In genomic region chr16:51989259-51989658, GRCm38 (mm10) we compare ENCODE assay signal across 21 mouse cellular contexts. TPM values are rescaled to one million over a fixed set of nuclear protein-coding genes. Genes with fewer than 3 reads are reported as not detected.
DNase-seq lines count a peak whose midpoint lies in the region; ATAC-seq and TF ChIP-seq lines count a peak whose summit lies in the region.
"Had no signal": no experiment of that assay in that cellular context is flagged by ENCODE, and none has a peak within 500 bp of the region (broad histone marks: within the 10 kb centered on the region; RNA-seq: fewer than 3 reads in every experiment).

No protein-coding gene starts in this region.

- H3K4me2 ChIP-seq in hindbrain, embryonic 12.5 days (replicated peaks) = no peak overlapping the region
- H3K4me2 ChIP-seq in hindbrain, postnatal 0 days (ENCODE audit: low read depth, low read length) = no peak overlapping the region
- H3K4me2 ChIP-seq: hindbrain, embryonic 15.5 days; midbrain, embryonic 13.5 days had no signal

- H3K4me1 ChIP-seq in hindbrain, embryonic 12.5 days = no peaks in the 10 kb centered on the region
- no peaks in the 10 kb centered on the region for H3K4me1 ChIP-seq in hindbrain, postnatal 0 days (ENCODE audit: insufficient read depth, low read length)
- H3K4me1 ChIP-seq: hindbrain, embryonic 15.5 days; midbrain, embryonic 13.5 days had no signal

- no peak overlapping the region for H3K4me3 ChIP-seq in hindbrain, embryonic 12.5 days
- no peak overlapping the region for H3K4me3 ChIP-seq in hindbrain, postnatal 0 days (ENCODE audit: low read length)
- H3K4me3 ChIP-seq: erythroblast, embryonic 14.5 days; hindbrain, embryonic 15.5 days; midbrain, embryonic 13.5 days had no signal

- 77% methylated on average over 3 of the region's 3 CpGs for WGBS in hindbrain, embryonic 12.5 days
- WGBS in hindbrain, postnatal 0 days = 79% methylated on average over 3 of the region's 3 CpGs

- DNase-seq in embryo, embryonic 11 days = peak; percentile 25
- DNase-seq in embryo, embryonic 10.5 days (ENCODE audit: low spot score) = no peak
- peak; percentile 50 for DNase-seq in thymus, postnatal 0 days (ENCODE audit: low spot score)
- no peak for DNase-seq in thymus, adult 18-20 months
- peak; percentile 32 for DNase-seq in kidney, postnatal 14 days
- DNase-seq in hindbrain, postnatal 0 days (ENCODE audit: low spot score) = no peak
- no peak for DNase-seq in gastrocnemius, postnatal 14 days
- DNase-seq: adrenal gland, postnatal 14 days; cerebellum, adult 9-10 months; forebrain, postnatal 0 days; gastrocnemius, postnatal 10 days; heart, postnatal 10 days; layer of hippocampus, postnatal 36 days; left cerebral cortex, postnatal 4 days; lung, adult 18-20 months; right cerebral cortex, postnatal 14 days had no signal

- H3K27ac ChIP-seq in hindbrain, embryonic 12.5 days = no peak overlapping the region
- H3K27ac ChIP-seq in hindbrain, postnatal 0 days = no peak overlapping the region
- H3K27ac ChIP-seq: hindbrain, embryonic 15.5 days; macrophage; midbrain, embryonic 13.5 days had no signal

- TF ChIP-seq CTCF in hindbrain, postnatal 0 days (IDR thresholded peaks at IDR 0.05; ENCODE audit: low read depth) = no peak

- H3K36me3 ChIP-seq in hindbrain, embryonic 12.5 days = no peaks in the 10 kb centered on the region
- no peaks in the 10 kb centered on the region for H3K36me3 ChIP-seq in hindbrain, postnatal 0 days (ENCODE audit: insufficient read depth, low read length)
- H3K36me3 ChIP-seq: hindbrain, embryonic 15.5 days; midbrain, embryonic 13.5 days had no signal

- intact Hi-C loops in gastrocnemius, postnatal 14 days (cut with DNase I; ENCODE audit: low total_unique reads) = no loop called here

- no peaks in the 10 kb centered on the region for H3K9me3 ChIP-seq in hindbrain, embryonic 12.5 days (replicated peaks)
- no peaks in the 10 kb centered on the region for H3K9me3 ChIP-seq in hindbrain, postnatal 0 days (ENCODE audit: low read length)
- H3K9me3 ChIP-seq: hindbrain, embryonic 15.5 days; midbrain, embryonic 13.5 days had no signal

- no peak overlapping the region for H3K9ac ChIP-seq in hindbrain, embryonic 12.5 days
- H3K9ac ChIP-seq in hindbrain, postnatal 0 days (replicated peaks; ENCODE audit: low read length) = no peak overlapping the region
- H3K9ac ChIP-seq: forebrain, postnatal 0 days; hindbrain, embryonic 15.5 days; midbrain, embryonic 13.5 days had no signal

- ATAC-seq in hindbrain, embryonic 12.5 days (ENCODE audit: low FRiP score) = no peak
- ATAC-seq in hindbrain, postnatal 0 days = no peak
- ATAC-seq: forebrain, postnatal 0 days; midbrain, embryonic 13.5 days had no signal

- no peaks in the 10 kb centered on the region for H3K27me3 ChIP-seq in hindbrain, embryonic 12.5 days
- H3K27me3 ChIP-seq in hindbrain, postnatal 0 days (ENCODE audit: insufficient read depth, low read length) = no peaks in the 10 kb centered on the region
- H3K27me3 ChIP-seq: hindbrain, embryonic 15.5 days; midbrain, embryonic 13.5 days had no signal

RNA-seq across cellular contexts. Expression of gene Cblb, which starts 41.8 kb away (rescaled TPM):
- polyA plus RNA-seq in thymus, postnatal 0 days (2015; fragmentation: Nextera tagmentation; extraction: Ambion mirVana) = 8.9 and 9.0 TPM in 2 replicates
- 40.7 and 46.7 TPM in 2 replicates for polyA plus RNA-seq in hindbrain, embryonic 12.5 days (2016; fragmentation: Nextera tagmentation; extraction: Ambion mirVana)
- total RNA-seq in hindbrain, postnatal 0 days (2014; rRNA removed) = 9.6 and 11.4 TPM in 2 replicates
- 3.6 and 4.3 TPM in 2 replicates for polyA plus RNA-seq in hindbrain, postnatal 0 days (2015; fragmentation: Nextera tagmentation; extraction: Ambion mirVana)
- total RNA-seq in gastrocnemius, postnatal 14 days (2021) = 10 to 100 TPM; 10.4 to 19.2 TPM

Comparison
In these comparisons a context has a peak if more than half of its experiments do, and no peak if none do; other contexts are left out.
1. DNase-seq: peak in embryo, embryonic 11 days (single experiment), thymus, postnatal 0 days (single experiment) and kidney, postnatal 14 days (single experiment); none in embryo, embryonic 10.5 days (single experiment), thymus, adult 18-20 months (0 of 2), hindbrain, postnatal 0 days (single experiment) and gastrocnemius, postnatal 14 days (single experiment).